Mouse (Mus musculus) testis, adult 2 months (tissue): ENCODE measurements around the gene Lman2l.

Experiments
- CTCF ChIP-seq: fragments of 200-500 bp; IDR thresholded peaks from 2 replicates; pipeline ENCODE4 v1.5.1; 2012; ENCODE audit warnings: low read depth, mild to moderate bottlenecking, inconsistent platforms, low read length, moderate library complexity; ENCODE audit not compliant: control insufficient read depth, insufficient read depth, insufficient replicate concordance
- POLR2A ChIP-seq: fragments of 200-500 bp; IDR thresholded peaks from 2 replicates; pipeline ENCODE4 v1.6.1; 2012; ENCODE audit warnings: low read depth, mild to moderate bottlenecking, inconsistent platforms, low read length, moderate library complexity; ENCODE audit not compliant: control insufficient read depth

- TF ChIP-seq CTCF (no peak), POLR2A (no peak)
These were observed 12.1 kb downstream of the Lman2l start for GRCm38 (mm10) chr1:36432999-36433398.
